Mouse (Mus musculus) myocyte (in vitro differentiated cells): ENCODE data around the gene Scd1.

ENCODE experiments used
- E2F4 ChIP-seq: IDR thresholded peaks from one replicate; pipeline ENCODE4 v1.6.1; 2011; ENCODE audit warnings: mild to moderate bottlenecking, control low read depth, moderate library complexity; ENCODE audit not compliant: insufficient read depth
- POLR2A ChIP-seq: IDR thresholded peaks from one replicate; pipeline ENCODE4 v1.6.1; 2011; ENCODE audit warnings: low read depth, mild to moderate bottlenecking, control low read depth, moderate library complexity; ENCODE audit not compliant: insufficient read length

GRCm38 (mm10) chr19:44417448-44417847, 9.8 kb upstream of the Scd1 start:
- TF ChIP-seq E2F4 (no peak), POLR2A (no peak)
